Mouse (Mus musculus) embryonic fibroblast, embryonic 13.5 days (primary cell): ENCODE measurements around the gene Kif16b.

Source experiments
- CTCF ChIP-seq: IDR thresholded peaks from 2 replicates; pipeline ENCODE4 v1.5.1; 2011; ENCODE audit warnings: mild to moderate bottlenecking, control low read depth, low read length, moderate library complexity, borderline replicate concordance; ENCODE audit not compliant: insufficient read depth
- POLR2A ChIP-seq: IDR thresholded peaks from 2 replicates; pipeline ENCODE4 v1.6.1; 2011; ENCODE audit warnings: low read depth, mild to moderate bottlenecking, control low read depth, low read length, moderate library complexity

GRCm38 (mm10) chr2:142775358-142775757 is 126.0 kb downstream of the Kif16b start:
- TF ChIP-seq CTCF: no peak
- TF ChIP-seq POLR2A: no peak
